Mouse (Mus musculus) kidney, postnatal 36 days (tissue): Measurements from ENCODE around the gene Zfp740.
"Not testable (repeated sequence)": the region's sequence is repeated elsewhere in the genome, so short reads cannot be mapped to it uniquely, and the experiment has no call there.

ENCODE experiments used
- DNase-seq, 2 experiments: peaks; one replicate each; pipeline ENCODE4 v3.0.0; 2021 to 2022; ENCODE audit warnings: mixed read lengths in 2 of 2

Zfp740 gene

GRCm38 (mm10) chr15:102202971-102203834, at the start of gene Zfp740:
Gene Zfp740, plus strand, starts transcription at chr15:102203249.
- peak; percentile 98 for DNase-seq

DNA sequence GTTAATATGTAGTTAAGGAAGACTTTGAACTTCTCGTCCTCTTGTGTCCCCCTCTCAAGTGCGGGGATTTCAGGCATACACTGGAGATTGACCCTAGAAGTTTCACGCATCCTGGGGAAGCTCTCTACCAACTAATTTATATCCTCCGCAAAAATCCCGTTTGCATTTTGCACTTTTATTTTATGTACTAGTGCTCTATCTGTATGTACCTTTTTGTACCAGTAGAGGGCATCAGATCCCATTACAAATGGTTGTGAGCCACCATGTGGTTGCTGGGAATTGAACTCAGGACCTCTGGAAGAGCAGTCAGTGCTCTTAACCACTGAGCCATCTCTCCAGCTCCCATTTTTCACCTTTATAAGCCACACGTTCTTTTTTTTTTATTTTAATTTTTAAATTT, 48.0 kb upstream of the Zfp740 start:
- DNase-seq: not testable (repeated sequence)

DNA sequence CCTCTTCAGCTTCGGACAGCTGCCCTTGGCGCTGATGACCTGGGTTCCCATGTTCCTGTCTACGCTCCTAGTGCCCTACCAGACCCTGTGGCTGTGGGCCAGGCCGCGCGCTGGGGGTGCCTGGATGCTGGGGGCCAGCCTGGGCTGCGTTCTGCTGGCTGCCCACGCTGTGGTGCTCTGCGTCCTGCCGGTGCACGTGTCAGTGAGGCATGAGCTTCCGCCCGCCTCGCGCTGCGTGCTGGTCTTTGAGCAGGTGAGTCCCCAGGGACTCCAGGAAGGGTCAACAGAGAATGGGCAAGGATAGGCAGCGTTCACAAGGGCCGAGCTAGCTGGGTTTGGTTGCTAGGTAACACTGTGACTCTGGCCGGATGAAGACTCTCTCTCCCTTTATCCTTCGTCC, 46.2 kb upstream of the Zfp740 start:
- no peak for DNase-seq

DNA sequence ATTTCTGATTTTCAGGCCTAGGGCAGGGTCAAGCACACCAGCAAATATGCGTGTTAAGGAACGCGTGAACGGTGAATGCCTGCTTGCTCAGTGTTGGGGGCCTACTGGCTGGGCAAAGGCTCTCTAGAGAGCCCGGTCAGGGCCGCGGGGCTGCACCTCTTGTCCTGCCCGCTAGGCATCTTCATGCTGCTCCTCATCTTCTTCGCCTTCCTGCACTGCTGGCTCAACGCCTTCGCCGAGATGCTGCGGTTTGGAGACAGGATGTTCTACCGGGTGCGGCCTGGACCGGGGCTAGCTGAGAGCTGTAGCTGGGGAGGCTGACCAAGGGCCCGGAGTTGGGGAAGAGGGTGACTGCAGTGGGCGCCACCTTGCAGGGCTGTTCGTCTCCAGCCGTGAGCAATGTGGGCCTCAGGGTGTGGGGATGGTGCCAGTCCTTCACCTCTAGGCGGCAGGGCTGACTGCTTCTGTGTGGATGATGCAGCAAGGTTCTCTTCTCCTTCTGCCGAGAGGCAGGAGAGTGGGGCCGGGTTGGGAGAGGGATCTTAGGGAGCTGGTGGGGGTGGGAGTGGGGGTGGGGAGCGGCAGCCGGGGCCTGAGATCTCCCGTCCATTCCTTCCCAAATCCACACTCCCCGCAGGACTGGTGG, 42.5 kb upstream of the Zfp740 start:
- DNase-seq: no peak

GRCm38 (mm10) chr15:102163900-102164693, 39.0 kb upstream of the Zfp740 start:
- no peak for DNase-seq

- DNase-seq: no peak
Measured at GRCm38 (mm10) chr15:102165468-102166100, 37.5 kb upstream of the Zfp740 start.

DNA sequence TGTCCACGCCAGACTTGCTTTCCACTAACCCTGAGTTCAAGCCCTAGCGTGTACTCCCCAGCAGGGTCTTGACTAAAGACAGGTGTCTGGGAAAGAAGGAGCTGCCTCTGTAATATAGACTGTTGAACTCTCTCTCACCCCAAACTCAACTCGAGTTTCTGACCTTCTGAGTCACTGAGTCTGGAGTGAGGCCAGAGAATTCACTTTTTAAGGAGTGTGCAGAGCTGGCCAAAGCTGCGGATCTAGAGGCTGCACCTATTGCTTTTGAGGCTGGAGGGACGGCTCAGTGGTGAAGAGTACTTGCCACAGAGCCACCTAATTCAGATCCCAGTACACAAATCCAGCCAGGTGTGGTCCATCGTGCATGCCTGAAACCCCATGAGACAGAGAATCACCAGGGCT, 35.4 kb upstream of the Zfp740 start:
- no peak for DNase-seq

DNA sequence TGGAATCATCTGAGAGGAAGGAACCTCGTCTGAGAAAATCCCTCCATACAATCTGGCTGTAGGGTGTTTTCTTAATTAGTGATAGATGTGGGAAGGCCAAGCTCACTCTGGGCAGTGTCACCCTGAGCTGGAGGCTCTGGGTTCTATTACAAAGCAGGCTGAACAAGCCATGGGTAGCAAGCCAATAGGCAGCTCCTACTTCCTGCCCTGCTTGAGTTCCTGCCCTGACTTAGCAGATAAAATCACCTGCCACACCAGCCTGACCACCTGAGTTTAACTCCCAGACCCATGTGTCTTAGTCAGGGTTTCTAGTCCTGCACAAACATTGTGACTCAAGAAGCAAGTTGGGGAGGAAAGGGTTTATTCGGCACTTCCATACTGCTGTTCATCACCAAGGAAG, 34.0 kb upstream of the Zfp740 start:
- DNase-seq: no peak

DNA sequence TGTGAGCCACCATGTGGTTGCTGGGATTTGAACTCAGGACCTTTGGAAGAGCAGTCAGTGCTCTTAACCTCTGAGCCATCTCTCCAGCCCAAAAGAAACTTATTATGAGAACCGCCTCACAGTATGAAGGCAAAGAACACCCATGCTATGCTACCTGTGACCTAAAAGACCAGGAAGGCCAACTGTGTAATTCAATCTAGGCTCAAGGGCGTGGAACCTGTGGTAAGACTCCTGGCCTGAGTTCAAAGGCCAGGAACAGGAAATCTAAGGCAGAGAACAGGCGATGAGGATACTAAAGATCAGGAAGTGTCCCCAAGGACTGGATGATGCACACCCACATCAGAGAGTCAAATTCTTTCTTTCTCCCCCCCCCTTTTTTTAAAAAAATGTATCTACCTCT, 29.5 kb upstream of the Zfp740 start:
- no peak for DNase-seq

GRCm38 (mm10) chr15:102175736-102176319, 27.2 kb upstream of the Zfp740 start:
- DNase-seq: no peak

DNA sequence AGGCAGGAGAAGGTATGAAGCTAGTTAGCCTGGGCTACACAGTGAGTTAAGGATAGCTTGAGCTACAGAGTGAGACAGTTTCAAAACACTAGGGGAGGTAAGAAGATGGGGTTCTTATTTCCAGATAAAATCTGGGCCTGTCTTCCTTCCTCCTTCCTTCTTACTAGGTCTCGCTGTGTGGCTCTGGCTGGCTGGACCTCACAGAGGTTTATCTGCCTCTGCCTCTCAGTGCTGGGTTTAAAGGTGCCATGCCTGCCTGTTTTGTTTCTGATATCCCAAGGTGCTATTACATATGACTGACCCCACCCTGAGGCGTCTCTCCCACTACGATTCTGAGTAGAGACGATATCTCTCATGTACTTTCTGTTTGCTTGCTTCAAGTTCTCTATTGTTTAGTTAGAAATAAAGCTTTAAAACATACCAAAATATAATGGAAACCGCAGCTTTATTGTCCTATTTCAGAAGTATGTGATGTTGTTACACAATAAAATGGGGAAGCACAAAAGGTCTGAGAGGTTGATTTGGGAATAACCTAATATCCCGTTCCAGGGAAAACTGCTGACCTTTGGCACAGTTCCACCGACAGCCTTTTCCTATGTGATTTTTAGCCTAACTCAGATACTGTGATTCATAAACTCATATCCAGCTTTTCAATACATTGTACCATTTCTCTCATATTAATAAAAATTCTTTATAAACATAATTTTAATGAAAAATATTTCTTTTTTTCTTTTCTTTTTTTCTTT, 26.3 kb upstream of the Zfp740 start:
- peak; percentile 56 to 57 for DNase-seq

- DNase-seq: no peak
Measured at GRCm38 (mm10) chr15:102177417-102177816, 25.6 kb upstream of the Zfp740 start.

DNA sequence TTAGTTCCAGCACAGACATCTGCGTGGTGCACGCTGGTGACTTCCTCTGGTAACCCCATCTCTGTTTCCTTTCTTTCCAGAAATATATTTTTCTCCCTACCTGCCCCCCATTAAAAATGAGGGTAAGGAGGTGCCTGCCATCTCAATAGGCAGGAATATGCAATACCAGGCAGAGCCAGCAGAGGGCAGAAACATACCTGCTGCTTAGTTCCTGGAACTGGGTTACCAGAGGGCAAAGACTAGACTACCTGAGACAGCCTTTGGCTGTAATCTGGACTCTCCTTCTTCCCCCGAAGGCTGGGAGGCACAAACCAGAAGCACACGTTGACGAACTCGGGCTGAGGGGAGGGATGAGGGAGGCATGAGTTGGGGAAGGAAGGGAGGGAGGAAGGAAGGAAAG, 24.8 kb upstream of the Zfp740 start:
- DNase-seq: peak; percentile 86 to 94

GRCm38 (mm10) chr15:102179106-102179505, 23.9 kb upstream of the Zfp740 start:
- DNase-seq: no peak

- DNase-seq: peak; percentile 47 to 59
Measured at GRCm38 (mm10) chr15:102179924-102180323, 23.1 kb upstream of the Zfp740 start.

- DNase-seq: peak; percentile 78 to 91
Measured at GRCm38 (mm10) chr15:102183076-102183475, 20.0 kb upstream of the Zfp740 start.

- DNase-seq: peak in 1 of 2 experiments; percentile 50
Measured at GRCm38 (mm10) chr15:102186239-102186638, 16.8 kb upstream of the Zfp740 start.

DNA sequence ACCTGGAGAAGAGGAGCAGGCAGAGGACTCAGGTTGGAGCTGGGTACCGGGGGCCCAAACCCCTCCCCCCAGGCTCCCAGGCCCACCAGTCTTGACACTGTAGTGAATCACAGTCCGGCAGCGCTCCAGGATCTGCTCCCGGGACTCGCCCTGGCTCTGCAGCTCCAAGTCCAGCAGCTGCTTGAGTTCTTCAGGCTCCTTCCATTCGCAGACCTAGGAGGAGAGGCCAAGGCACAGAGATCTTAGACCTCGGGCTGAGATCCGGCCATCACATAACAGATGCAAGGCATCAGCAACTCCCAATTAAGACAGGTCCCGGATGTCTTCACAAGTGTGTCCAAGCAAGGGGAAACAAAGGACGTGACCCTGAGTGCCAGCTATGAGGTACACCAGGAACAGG, 15.0 kb upstream of the Zfp740 start:
- DNase-seq: peak in 1 of 2 experiments; percentile 54

GRCm38 (mm10) chr15:102188883-102189282, 14.2 kb upstream of the Zfp740 start:
- peak; percentile 77 to 79 for DNase-seq

DNA sequence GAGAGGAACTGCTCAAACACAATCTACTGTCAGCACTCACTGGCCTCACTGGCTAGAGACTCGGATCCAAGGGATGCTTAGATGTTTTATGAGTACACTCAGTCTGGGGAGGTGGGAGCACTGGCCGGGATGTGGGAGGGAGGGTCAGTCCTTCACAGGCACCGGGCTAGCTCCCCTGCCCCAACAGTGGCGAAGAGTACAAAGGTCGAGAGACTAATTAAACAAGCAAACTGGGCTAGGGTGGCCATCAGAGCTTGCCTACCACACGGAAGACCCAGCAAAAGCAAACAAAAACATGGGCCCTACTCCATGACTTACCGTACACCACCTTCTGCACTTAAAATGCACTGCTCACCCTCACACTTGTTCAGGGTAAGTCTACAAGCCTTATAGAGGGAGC, 11.3 kb upstream of the Zfp740 start:
- DNase-seq: no peak

- no peak for DNase-seq
Measured at GRCm38 (mm10) chr15:102192271-102192812, 10.7 kb upstream of the Zfp740 start.
